Mouse (Mus musculus): ENCODE measurements around the gene Frzb. TPM values are rescaled to one million over a fixed set of nuclear protein-coding genes. Genes with fewer than 3 reads are reported as not detected.

The Frzb gene
- polyA plus RNA-seq, 2 experiments: 10.8 to 13.9 TPM

- H3K9ac ChIP-seq (ENCODE audit: low read depth, low read length, severe bottlenecking): no peak overlapping the region
- H3K36me3 ChIP-seq (ENCODE audit: control insufficient read depth, insufficient read depth, low read length): no peaks in the 10 kb centered on the region
- no peak overlapping the region for H3K4me2 ChIP-seq (replicated peaks; ENCODE audit: low read depth, low read length, severe bottlenecking)
- DNase-seq (ENCODE audit: low spot score) (no peak), ATAC-seq (ENCODE audit: low FRiP score, low read depth) (no peak)
- no peak overlapping the region for H3K4me3 ChIP-seq (replicated peaks; ENCODE audit: low read length)
- no peaks in the 10 kb centered on the region for H3K4me1 ChIP-seq (ENCODE audit: control insufficient read depth, insufficient read depth, low read length)
- 55% methylated on average over 3 of the region's 3 CpGs for WGBS
- no peak for TF ChIP-seq POLR2A (IDR thresholded peaks at IDR 0.05; ENCODE audit: borderline replicate concordance, extremely low read depth, insufficient read depth, insufficient read length)
- peaks cover under 1% of the 10 kb centered on the region for H3K9me3 ChIP-seq (ENCODE audit: control insufficient read depth, low read length)
- H3K27ac ChIP-seq (replicated peaks; ENCODE audit: low read depth, low read length): no peak overlapping the region
- H3K27me3 ChIP-seq (ENCODE audit: control insufficient read depth, insufficient read depth, low read length): no peaks in the 10 kb centered on the region
Measured at GRCm38 (mm10) chr2:80438854-80439253, 8.6 kb downstream of the Frzb start.

GRCm38 (mm10) chr2:80437401-80437800 lies 10.0 kb downstream of the Frzb start:
- WGBS: 68% methylated on average over 2 of the region's 2 CpGs
- Histone ChIP-seq H3K4me2 (replicated peaks; ENCODE audit: low read depth, low read length, severe bottlenecking) (no peak overlapping the region), H3K36me3 (ENCODE audit: control insufficient read depth, insufficient read depth, low read length) (no peaks in the 10 kb centered on the region), H3K9ac (ENCODE audit: low read depth, low read length, severe bottlenecking) (no peak overlapping the region), H3K27me3 (ENCODE audit: control insufficient read depth, insufficient read depth, low read length) (no peaks in the 10 kb centered on the region), H3K4me3 (replicated peaks; ENCODE audit: low read length) (no peak overlapping the region), H3K27ac (replicated peaks; ENCODE audit: low read depth, low read length) (no peak overlapping the region), H3K9me3 (ENCODE audit: control insufficient read depth, low read length) (no peaks in the 10 kb centered on the region), H3K4me1 (ENCODE audit: control insufficient read depth, insufficient read depth, low read length) (no peaks in the 10 kb centered on the region)
- DNase-seq (ENCODE audit: low spot score) (no peak), ATAC-seq (ENCODE audit: low FRiP score, low read depth) (no peak)
- TF ChIP-seq POLR2A (IDR thresholded peaks at IDR 0.05; ENCODE audit: borderline replicate concordance, extremely low read depth, insufficient read depth, insufficient read length): no peak

- H3K4me3 ChIP-seq (replicated peaks; ENCODE audit: low read length): no peak overlapping the region
- ATAC-seq (ENCODE audit: low FRiP score, low read depth) (no peak), DNase-seq (ENCODE audit: low spot score) (no peak)
- H3K27ac ChIP-seq (replicated peaks; ENCODE audit: low read depth, low read length): no peak overlapping the region
- no peaks in the 10 kb centered on the region for H3K9me3 ChIP-seq (ENCODE audit: control insufficient read depth, low read length)
- no peak overlapping the region for H3K9ac ChIP-seq (ENCODE audit: low read depth, low read length, severe bottlenecking)
- no peak for TF ChIP-seq POLR2A (IDR thresholded peaks at IDR 0.05; ENCODE audit: borderline replicate concordance, extremely low read depth, insufficient read depth, insufficient read length)
- 43% methylated on average over 11 of the region's 11 CpGs for WGBS
- H3K4me2 ChIP-seq (replicated peaks; ENCODE audit: low read depth, low read length, severe bottlenecking): no peak overlapping the region
- H3K27me3 ChIP-seq (ENCODE audit: control insufficient read depth, insufficient read depth, low read length): no peaks in the 10 kb centered on the region
- no peaks in the 10 kb centered on the region for H3K36me3 ChIP-seq (ENCODE audit: control insufficient read depth, insufficient read depth, low read length)
- H3K4me1 ChIP-seq (ENCODE audit: control insufficient read depth, insufficient read depth, low read length): no peaks in the 10 kb centered on the region
Measured at GRCm38 (mm10) chr2:80434783-80435572, 12.4 kb downstream of the Frzb start.

GRCm38 (mm10) chr2:80433254-80433876 lies 14.1 kb downstream of the Frzb start:
- DNase-seq (ENCODE audit: low spot score) (no peak), ATAC-seq (ENCODE audit: low FRiP score, low read depth) (no peak)
- no peak overlapping the region for H3K4me3 ChIP-seq (replicated peaks; ENCODE audit: low read length)
- no peaks in the 10 kb centered on the region for H3K36me3 ChIP-seq (ENCODE audit: control insufficient read depth, insufficient read depth, low read length)
- no peak overlapping the region for H3K27ac ChIP-seq (replicated peaks; ENCODE audit: low read depth, low read length)
- 88% methylated on average over 6 of the region's 6 CpGs for WGBS
- H3K9ac ChIP-seq (ENCODE audit: low read depth, low read length, severe bottlenecking): no peak overlapping the region
- no peaks in the 10 kb centered on the region for H3K27me3 ChIP-seq (ENCODE audit: control insufficient read depth, insufficient read depth, low read length)
- no peak for TF ChIP-seq POLR2A (IDR thresholded peaks at IDR 0.05; ENCODE audit: borderline replicate concordance, extremely low read depth, insufficient read depth, insufficient read length)
- H3K4me2 ChIP-seq (replicated peaks; ENCODE audit: low read depth, low read length, severe bottlenecking): no peak overlapping the region
- no peaks in the 10 kb centered on the region for H3K4me1 ChIP-seq (ENCODE audit: control insufficient read depth, insufficient read depth, low read length)
- H3K9me3 ChIP-seq (ENCODE audit: control insufficient read depth, low read length): no peaks in the 10 kb centered on the region

- TF ChIP-seq POLR2A (IDR thresholded peaks at IDR 0.05; ENCODE audit: borderline replicate concordance, extremely low read depth, insufficient read depth, insufficient read length): no peak
- WGBS: 31% methylated on average over 1 of the region's 1 CpGs
- ATAC-seq (ENCODE audit: low FRiP score, low read depth): no peak
Measured at GRCm38 (mm10) chr2:80430357-80431053, 16.9 kb downstream of the Frzb start.

More at GRCm38 (mm10) chr2:80430357-80431053, 16.9 kb downstream of the Frzb start:
- Histone ChIP-seq H3K9me3 (ENCODE audit: control insufficient read depth, low read length) (no peaks in the 10 kb centered on the region), H3K4me2 (replicated peaks; ENCODE audit: low read depth, low read length, severe bottlenecking) (no peak overlapping the region), H3K27ac (replicated peaks; ENCODE audit: low read depth, low read length) (no peak overlapping the region), H3K27me3 (ENCODE audit: control insufficient read depth, insufficient read depth, low read length) (no peaks in the 10 kb centered on the region), H3K36me3 (ENCODE audit: control insufficient read depth, insufficient read depth, low read length) (no peaks in the 10 kb centered on the region), H3K9ac (ENCODE audit: low read depth, low read length, severe bottlenecking) (no peak overlapping the region), H3K4me3 (replicated peaks; ENCODE audit: low read length) (no peak overlapping the region), H3K4me1 (ENCODE audit: control insufficient read depth, insufficient read depth, low read length) (no peaks in the 10 kb centered on the region)
- no peak for DNase-seq (ENCODE audit: low spot score)

All from limb, embryonic 14.5 days (tissue).